Mouse (Mus musculus): ENCODE data around the gene Calm1.

GRCm38 (mm10) chr12:100211453-100212185, 12.4 kb downstream of the Calm1 start:
- no peak for TF ChIP-seq POLR2A (IDR thresholded peaks at IDR 0.05; ENCODE audit: borderline replicate concordance, control insufficient read depth, low read depth, low read length)
- TF ChIP-seq CTCF (IDR thresholded peaks at IDR 0.05; ENCODE audit: control insufficient read depth, insufficient read depth, low read length): no peak
